Mouse (Mus musculus) ES-E14 (cell line): ENCODE measurements at regions not wholly inside any gene's neighbourhood (a gene's known extent, or its start where the extent isn't known, plus 50 kb on each side); places are given as distances from the start of the nearest gene placed in this dataset.

Experiments
- CHD2 ChIP-seq: IDR thresholded peaks from 2 replicates; pipeline ENCODE4 v1.6.1; 2014; ENCODE audit warnings: mild to moderate bottlenecking, low read depth, low read length, inconsistent platforms
- HCFC1 ChIP-seq: IDR thresholded peaks from 2 replicates; pipeline ENCODE4 v1.6.1; 2012; ENCODE audit warnings: low read length, inconsistent platforms, borderline replicate concordance; ENCODE audit not compliant: insufficient read depth
- MAFK ChIP-seq: IDR thresholded peaks from 2 replicates; pipeline ENCODE4 v1.6.1; 2014; ENCODE audit warnings: mild to moderate bottlenecking, low read depth, low read length, inconsistent platforms; ENCODE audit not compliant: insufficient read depth

DNA sequence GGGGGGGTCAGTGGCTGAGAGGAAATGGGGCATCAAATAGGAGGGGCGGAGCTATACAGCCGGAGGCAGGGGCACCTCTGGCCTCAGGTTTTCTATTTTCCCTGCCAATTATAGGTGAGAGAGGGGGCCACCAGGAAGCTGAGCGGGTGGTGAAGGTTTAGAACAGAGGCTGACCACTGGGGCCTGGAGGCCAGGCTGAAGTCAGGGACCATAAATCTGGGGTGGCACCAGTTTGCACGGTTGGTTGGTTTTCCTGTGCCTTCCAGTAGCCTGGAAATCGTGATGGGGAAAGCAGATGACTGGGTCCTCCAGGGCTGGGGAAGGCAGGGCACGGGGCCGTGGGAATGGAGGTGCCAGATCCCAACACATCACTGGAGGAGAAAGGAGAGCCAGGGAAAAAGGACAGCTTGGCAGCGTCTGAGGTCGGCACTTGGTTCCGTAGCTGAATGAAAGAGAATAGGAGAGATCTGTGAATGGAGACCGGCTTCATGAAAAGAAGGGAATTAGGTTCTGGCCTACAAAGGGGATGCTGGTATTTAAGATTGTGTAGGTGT, 73.3 kb downstream of the Ephb3 start:
- TF ChIP-seq HCFC1 (no peak), MAFK (no peak), CHD2 (no peak)
